Comparison of ENCODE assay signal across 20 mouse cellular contexts in the genomic region with DNA sequence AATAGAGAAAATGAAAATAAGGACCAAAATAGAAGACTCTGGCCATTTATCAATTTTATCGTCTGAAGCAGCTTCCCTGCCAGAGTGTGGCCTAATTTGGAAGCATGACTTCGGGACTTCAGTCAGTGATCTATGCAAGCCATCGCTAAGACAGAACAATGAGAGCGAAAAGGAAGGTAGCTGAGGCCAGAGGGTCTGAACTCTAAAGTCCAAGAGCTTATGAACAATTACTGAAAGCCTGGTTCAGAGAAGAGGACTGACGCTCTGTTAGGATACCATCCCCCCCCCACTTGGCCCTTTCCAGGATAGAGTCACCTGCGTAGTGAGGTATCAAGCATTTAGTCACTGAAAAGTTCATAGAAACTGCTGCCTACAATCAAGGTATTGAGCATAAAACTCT. TPM values are rescaled to one million over a fixed set of nuclear protein-coding genes. Genes with fewer than 3 reads are reported as not detected.
A peak's percentile ranks its signal among the peaks of the same experiment; 100 is the strongest.
DNase-seq lines count a peak whose midpoint lies in the region; ATAC-seq and TF ChIP-seq lines count a peak whose summit lies in the region.
"Had no signal": no experiment of that assay in that cellular context is flagged by ENCODE, and none has a peak within 500 bp of the region (broad histone marks: within the 10 kb centered on the region; RNA-seq: fewer than 3 reads in every experiment).

No protein-coding gene starts in this region.

- H3K36me3 ChIP-seq in intestine, embryonic 14.5 days (ENCODE audit: control insufficient read depth, insufficient read depth, low read length), result peaks cover 15% of the 10 kb centered on the region; the same call in 1 of the 2 replicates
- H3K36me3 ChIP-seq in intestine, postnatal 0 days (ENCODE audit: control insufficient read depth, insufficient read depth), result no peaks in the 10 kb centered on the region
- no peaks in the 10 kb centered on the region for H3K36me3 ChIP-seq in lung, embryonic 14.5 days (ENCODE audit: insufficient read depth)
- H3K36me3 ChIP-seq: forebrain, embryonic 12.5 days; G1E; hindbrain, embryonic 15.5 days; limb, embryonic 13.5 days; midbrain, embryonic 12.5 days had no signal

- 60% methylated on average over 6 of the region's 6 CpGs for WGBS in intestine, embryonic 14.5 days
- WGBS in intestine, postnatal 0 days, result 73% methylated on average over 6 of the region's 6 CpGs
- 65% methylated on average over 6 of the region's 6 CpGs for WGBS in lung, embryonic 14.5 days

- H3K9me3 ChIP-seq in intestine, embryonic 14.5 days (ENCODE audit: control insufficient read depth, low read length), result no peaks in the 10 kb centered on the region
- H3K9me3 ChIP-seq in intestine, postnatal 0 days (ENCODE audit: control insufficient read depth), result no peaks in the 10 kb centered on the region
- H3K9me3 ChIP-seq in lung, embryonic 14.5 days (ENCODE audit: low read depth, low read length), result peaks cover 3% of the 10 kb centered on the region; the same call in 1 of the 2 replicates
- H3K9me3 ChIP-seq: forebrain, embryonic 12.5 days; G1E; hindbrain, embryonic 15.5 days had no signal

- 0 out of 2 replicates have a peak, but pooled peaks cover 6% of the 10 kb centered on the region for H3K4me1 ChIP-seq in intestine, embryonic 14.5 days (replicated peaks; ENCODE audit: control insufficient read depth, insufficient read depth, low read length)
- no peaks in the 10 kb centered on the region for H3K4me1 ChIP-seq in intestine, postnatal 0 days (replicated peaks; ENCODE audit: control insufficient read depth, insufficient read depth, low read length)
- H3K4me1 ChIP-seq in lung, embryonic 14.5 days (ENCODE audit: insufficient read depth), result 0 out of 2 replicates have a peak, but pooled peaks cover 4% of the 10 kb centered on the region
- H3K4me1 ChIP-seq: forebrain, embryonic 12.5 days; hindbrain, embryonic 15.5 days; limb, embryonic 13.5 days; midbrain, embryonic 12.5 days had no signal

- 0 out of 2 replicates have a peak overlapping the region, but pooled peaks have one; percentile 23 for H3K27ac ChIP-seq in intestine, embryonic 14.5 days (ENCODE audit: low read depth)
- no peak overlapping the region for H3K27ac ChIP-seq in intestine, postnatal 0 days (ENCODE audit: low read depth, low read length)
- no peak overlapping the region for H3K27ac ChIP-seq in lung, embryonic 14.5 days (ENCODE audit: low read depth)
- H3K27ac ChIP-seq: forebrain, embryonic 12.5 days; hindbrain, embryonic 15.5 days; limb, embryonic 13.5 days; liver, embryonic 14.5 days; midbrain, embryonic 12.5 days had no signal

- no peak overlapping the region for H3K4me3 ChIP-seq in intestine, embryonic 14.5 days (ENCODE audit: low read depth, low read length)
- no peak overlapping the region for H3K4me3 ChIP-seq in intestine, postnatal 0 days (ENCODE audit: low read depth, low read length)
- no peak overlapping the region for H3K4me3 ChIP-seq in lung, embryonic 14.5 days (ENCODE audit: low read depth, low read length)
- H3K4me3 ChIP-seq: forebrain, embryonic 12.5 days; hindbrain, embryonic 15.5 days; limb, embryonic 13.5 days; midbrain, embryonic 12.5 days had no signal

- ATAC-seq in intestine, embryonic 14.5 days (replicated peaks; ENCODE audit: low FRiP score, low TSS enrichment, low read depth), result no peak
- ATAC-seq in intestine, postnatal 0 days, result no peak
- ATAC-seq in lung, embryonic 14.5 days (ENCODE audit: insufficient read depth), result no peak
- ATAC-seq: activated CD4-positive, CD25-positive, alpha-beta regulatory T cell, adult 4 months had no signal

- no peaks in the 10 kb centered on the region for H3K27me3 ChIP-seq in intestine, embryonic 14.5 days (replicated peaks; ENCODE audit: control insufficient read depth, insufficient read depth, low read length)
- no peaks in the 10 kb centered on the region for H3K27me3 ChIP-seq in intestine, postnatal 0 days (replicated peaks; ENCODE audit: control insufficient read depth, insufficient read depth, low read length)
- no peaks in the 10 kb centered on the region for H3K27me3 ChIP-seq in lung, embryonic 14.5 days (ENCODE audit: insufficient read depth, low read length)
- H3K27me3 ChIP-seq: forebrain, embryonic 12.5 days; hindbrain, embryonic 15.5 days; limb, embryonic 13.5 days; midbrain, embryonic 12.5 days had no signal

- DNase-seq in heart, adult 11 months, result peak; percentile 83
- no peak for DNase-seq in heart, postnatal 14 days
- DNase-seq in intestine, embryonic 14.5 days (ENCODE audit: low spot score), result no peak
- DNase-seq in lung, embryonic 14.5 days, result peak; percentile 5
- no peak for DNase-seq in lung, postnatal 14 days
- no peak for DNase-seq in thymus, postnatal 36 days
- DNase-seq in ovary, postnatal 10 days (ENCODE audit: low spot score), result no peak
- DNase-seq: cerebellum, adult 9-11 months; right cerebral cortex, adult 18-20 months; thymus, postnatal 25 days had no signal

- intact Hi-C loops in heart, postnatal 14 days (cut with DNase I), result loop anchor here (5.0 kb wide), 2 partner anchors 33 to 63 kb away; a partner anchor contains a TSS

- TF ChIP-seq CTCF in intestine, postnatal 0 days (IDR thresholded peaks at IDR 0.05; ENCODE audit: low read depth), result no peak
- no peak for TF ChIP-seq CTCF in lung, embryonic 14.5 days (IDR thresholded peaks at IDR 0.05; ENCODE audit: low read depth)

- H3K9ac ChIP-seq in intestine, embryonic 14.5 days (ENCODE audit: low read length), result no peak overlapping the region
- H3K9ac ChIP-seq in intestine, postnatal 0 days (ENCODE audit: low read depth, low read length), result no peak overlapping the region
- no peak overlapping the region for H3K9ac ChIP-seq in lung, embryonic 14.5 days
- H3K9ac ChIP-seq: forebrain, embryonic 12.5 days; hindbrain, embryonic 15.5 days; limb, embryonic 13.5 days; liver, embryonic 14.5 days; midbrain, embryonic 12.5 days had no signal

- no peak overlapping the region for H3K4me2 ChIP-seq in intestine, embryonic 14.5 days (ENCODE audit: low read length)
- H3K4me2 ChIP-seq in intestine, postnatal 0 days (replicated peaks; ENCODE audit: low read depth), result no peak overlapping the region
- H3K4me2 ChIP-seq in lung, embryonic 14.5 days, result no peak overlapping the region
- H3K4me2 ChIP-seq: forebrain, embryonic 12.5 days; hindbrain, embryonic 15.5 days; limb, embryonic 13.5 days; midbrain, embryonic 12.5 days had no signal

RNA-seq across cellular contexts. Expression of a gene that starts 33.3 kb away (rescaled TPM):
- total RNA-seq in heart, postnatal 14 days (2021), result 100 to 1,000 TPM; 223 to 229 TPM
- 18.2 and 18.7 TPM in 2 replicates for polyA plus RNA-seq in intestine, embryonic 14.5 days (2014; fragmentation: Nextera tagmentation; extraction: Ambion mirVana)
- polyA plus RNA-seq in intestine, postnatal 0 days (2015; fragmentation: Nextera tagmentation; extraction: Ambion mirVana), result 5.0 and 5.1 TPM in 2 replicates
- 4.9 and 6.3 TPM in 2 replicates for polyA plus RNA-seq in lung, embryonic 14.5 days (2014; fragmentation: Nextera tagmentation; extraction: Ambion mirVana)
- total RNA-seq: megakaryocyte progenitor cell, adult 5-6 weeks; monocyte, adult 5-6 weeks had no signal
- polyA plus RNA-seq: activated CD4-positive, CD25-positive, alpha-beta regulatory T cell, adult 4 months; G1E had no signal

Comparison
In these comparisons a context has a peak if more than half of its experiments do, and no peak if none do; other contexts are left out.
1. DNase-seq: peak in heart, adult 11 months (single experiment) and lung, embryonic 14.5 days (single experiment); none in heart, postnatal 14 days (0 of 2), intestine, embryonic 14.5 days (single experiment), lung, postnatal 14 days (single experiment), thymus, postnatal 36 days (0 of 2) and ovary, postnatal 10 days (single experiment).